Mouse (Mus musculus): Measurements from ENCODE around the gene Fas. TPM values are rescaled to one million over a fixed set of nuclear protein-coding genes. Genes with fewer than 3 reads are reported as not detected.
A peak's percentile ranks its signal among the peaks of the same experiment; 100 is the strongest.

The Fas gene
- total and polyA plus RNA-seq, 2 experiments from 2014 or later, result 1.1 to 5.6 TPM

DNA sequence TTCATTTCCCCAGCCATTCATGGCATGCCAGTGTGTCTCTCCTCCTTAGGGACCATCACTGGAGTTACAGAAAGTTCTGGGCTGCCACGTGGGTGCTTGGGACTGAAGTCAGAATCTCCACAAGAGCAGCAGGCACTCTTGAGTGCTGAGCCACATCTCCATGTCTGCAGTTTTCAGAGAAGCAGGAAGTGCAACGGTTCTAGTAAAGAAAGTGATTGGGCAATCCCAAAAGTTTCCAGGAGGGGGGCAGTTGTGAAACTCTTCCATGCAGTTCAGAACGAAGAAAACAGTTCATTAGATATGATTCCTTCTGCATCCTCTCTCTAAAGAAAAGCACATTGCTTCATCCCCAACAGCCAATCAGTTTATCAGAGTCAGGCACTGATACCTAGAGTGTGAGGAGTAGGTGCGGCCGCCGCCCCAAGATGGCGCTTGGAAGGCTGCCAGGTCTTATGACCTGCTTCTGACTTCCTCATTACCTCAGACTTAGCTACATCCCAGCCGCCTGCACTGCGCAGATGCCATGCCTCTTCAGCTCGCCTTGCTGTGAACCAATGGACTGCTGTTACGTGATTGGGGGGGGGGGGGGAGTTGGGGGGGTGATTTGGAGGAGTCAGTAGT, 20.2 kb upstream of the Fas start:
- no peaks in the 10 kb centered on the region for H3K36me3 ChIP-seq (replicated peaks; ENCODE audit: control insufficient read depth, insufficient read depth, low read length)
- ATAC-seq (ENCODE audit: insufficient read depth, low read depth) (no peak), DNase-seq (ENCODE audit: low spot score) (no peak)
- no peak for TF ChIP-seq CTCF (IDR thresholded peaks at IDR 0.05; ENCODE audit: low read depth)
- TF ChIP-seq EP300 (IDR thresholded peaks at IDR 0.05; ENCODE audit: low read depth), result no peak
- H3K4me2 ChIP-seq (ENCODE audit: low read depth, low read length), result no peak overlapping the region
- H3K9ac ChIP-seq (replicated peaks; ENCODE audit: low read depth, low read length), result no peak overlapping the region
- H3K9me3 ChIP-seq (replicated peaks; ENCODE audit: control insufficient read depth, low read length), result no peaks in the 10 kb centered on the region
- peaks cover 5% of the 10 kb centered on the region; the same call in 1 of the 2 replicates for H3K4me1 ChIP-seq (ENCODE audit: control insufficient read depth, insufficient read depth)
- H3K4me3 ChIP-seq (ENCODE audit: low read depth, low read length), result no peak overlapping the region
- H3K27me3 ChIP-seq (ENCODE audit: control insufficient read depth, insufficient read depth, low read length), result no peaks in the 10 kb centered on the region
- 76% methylated on average over 11 of the region's 11 CpGs for WGBS
- H3K27ac ChIP-seq (ENCODE audit: low read depth), result peak overlapping the region; percentile 17; the same call in 1 of the 2 replicates

DNA sequence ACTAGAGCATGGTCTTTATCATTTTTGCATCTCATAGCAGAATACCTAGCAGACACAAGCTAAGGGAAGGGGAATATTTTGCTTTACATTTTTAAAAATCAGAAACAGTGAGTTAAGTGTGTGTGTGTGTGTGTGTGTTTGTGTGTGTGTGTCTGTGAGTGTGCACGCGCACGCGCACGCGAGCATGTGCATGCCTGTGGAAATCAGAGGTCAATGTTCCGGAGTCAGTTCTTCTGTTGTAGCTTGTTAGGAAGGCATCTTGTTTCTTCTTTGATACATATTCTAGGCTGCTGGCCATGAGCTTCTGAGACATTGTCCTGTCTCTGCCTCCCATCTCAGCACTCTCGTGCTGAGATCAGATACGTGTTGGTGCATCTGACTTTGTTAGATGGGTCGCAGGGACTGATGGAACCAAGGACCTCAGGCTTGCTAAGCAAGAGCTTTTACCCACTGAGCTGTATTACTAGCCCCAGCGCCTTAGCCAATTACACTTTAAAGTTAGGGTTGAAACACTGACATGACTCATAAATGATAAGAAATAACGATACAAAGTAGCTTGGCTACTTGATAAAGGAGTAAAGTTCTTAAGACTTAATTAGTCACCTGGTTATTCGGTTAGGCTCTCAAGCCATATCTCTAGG, 19.5 kb upstream of the Fas start:
- Histone ChIP-seq H3K9ac (replicated peaks; ENCODE audit: low read depth, low read length) (no peak overlapping the region), H3K36me3 (replicated peaks; ENCODE audit: control insufficient read depth, insufficient read depth, low read length) (no peaks in the 10 kb centered on the region), H3K9me3 (replicated peaks; ENCODE audit: control insufficient read depth, low read length) (no peaks in the 10 kb centered on the region), H3K4me1 (ENCODE audit: control insufficient read depth, insufficient read depth) (peaks cover 3% of the 10 kb centered on the region; the same call in 1 of the 2 replicates), H3K27me3 (ENCODE audit: control insufficient read depth, insufficient read depth, low read length) (no peaks in the 10 kb centered on the region), H3K4me2 (ENCODE audit: low read depth, low read length) (no peak overlapping the region), H3K4me3 (ENCODE audit: low read depth, low read length) (no peak overlapping the region), H3K27ac (ENCODE audit: low read depth) (no peak overlapping the region)
- no peak for TF ChIP-seq CTCF (IDR thresholded peaks at IDR 0.05; ENCODE audit: low read depth)
- TF ChIP-seq EP300 (IDR thresholded peaks at IDR 0.05; ENCODE audit: low read depth), result no peak
- DNase-seq (ENCODE audit: low spot score) (no peak), ATAC-seq (ENCODE audit: insufficient read depth, low read depth) (no peak)
- WGBS, result 86% methylated on average over 13 of the region's 13 CpGs

DNA sequence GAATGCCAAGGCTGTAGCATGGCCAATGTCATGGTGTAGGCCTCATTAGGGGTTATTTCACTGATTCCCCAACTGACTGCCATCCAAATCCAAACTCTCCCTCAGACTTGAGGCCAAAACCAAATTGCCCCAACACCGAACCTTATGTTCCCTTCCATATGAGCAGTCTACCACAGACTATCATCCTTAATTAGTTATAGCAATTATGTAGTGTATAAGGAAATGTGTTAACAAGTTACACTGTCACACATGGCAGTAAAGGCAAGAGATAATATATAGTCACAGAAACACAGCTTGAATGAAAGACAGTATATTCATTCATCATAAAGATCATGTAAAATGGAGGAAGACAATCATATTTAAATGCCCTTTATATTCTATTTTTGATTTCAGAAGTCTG, 17.4 kb upstream of the Fas start:
- Histone ChIP-seq H3K4me2 (ENCODE audit: low read depth, low read length) (no peak overlapping the region), H3K9ac (replicated peaks; ENCODE audit: low read depth, low read length) (no peak overlapping the region), H3K27me3 (ENCODE audit: control insufficient read depth, insufficient read depth, low read length) (no peaks in the 10 kb centered on the region), H3K36me3 (replicated peaks; ENCODE audit: control insufficient read depth, insufficient read depth, low read length) (no peaks in the 10 kb centered on the region), H3K4me1 (ENCODE audit: control insufficient read depth, insufficient read depth) (no peaks in the 10 kb centered on the region), H3K27ac (ENCODE audit: low read depth) (no peak overlapping the region), H3K4me3 (ENCODE audit: low read depth, low read length) (no peak overlapping the region), H3K9me3 (replicated peaks; ENCODE audit: control insufficient read depth, low read length) (no peaks in the 10 kb centered on the region)
- 88% methylated on average over 1 of the region's 1 CpGs for WGBS
- no peak for ATAC-seq (ENCODE audit: insufficient read depth, low read depth)
- TF ChIP-seq EP300 (IDR thresholded peaks at IDR 0.05; ENCODE audit: low read depth) (no peak), CTCF (IDR thresholded peaks at IDR 0.05; ENCODE audit: low read depth) (no peak)
- DNase-seq (ENCODE audit: low spot score), result no peak

DNA sequence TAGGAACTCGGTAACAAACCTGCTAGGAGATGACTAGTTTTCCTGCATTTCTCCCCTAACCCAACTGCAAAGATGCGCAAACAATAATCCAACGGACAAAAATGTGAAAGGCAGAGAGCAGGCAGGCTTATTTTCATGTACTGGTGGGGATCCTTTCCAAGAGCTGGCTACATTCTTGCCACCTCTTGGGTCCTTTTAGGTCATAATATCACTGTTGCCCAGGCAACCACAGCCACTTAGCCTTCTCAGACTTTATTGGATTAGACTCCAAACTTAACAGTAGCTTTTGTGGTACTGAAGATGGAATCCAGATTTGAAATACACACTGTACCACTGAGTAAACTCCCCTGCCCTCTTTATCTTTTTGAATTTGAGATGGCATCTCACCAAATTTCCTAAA, 12.4 kb upstream of the Fas start:
- TF ChIP-seq EP300 (IDR thresholded peaks at IDR 0.05; ENCODE audit: low read depth), result no peak
- Histone ChIP-seq H3K36me3 (replicated peaks; ENCODE audit: control insufficient read depth, insufficient read depth, low read length) (no peaks in the 10 kb centered on the region), H3K27me3 (ENCODE audit: control insufficient read depth, insufficient read depth, low read length) (no peaks in the 10 kb centered on the region), H3K4me2 (ENCODE audit: low read depth, low read length) (no peak overlapping the region), H3K9me3 (replicated peaks; ENCODE audit: control insufficient read depth, low read length) (no peaks in the 10 kb centered on the region), H3K9ac (replicated peaks; ENCODE audit: low read depth, low read length) (no peak overlapping the region), H3K4me3 (ENCODE audit: low read depth, low read length) (no peak overlapping the region), H3K4me1 (ENCODE audit: control insufficient read depth, insufficient read depth) (no peaks in the 10 kb centered on the region), H3K27ac (ENCODE audit: low read depth) (no peak overlapping the region)
- WGBS, result 80% methylated on average over 3 of the region's 3 CpGs
- no peak for DNase-seq (ENCODE audit: low spot score)
- no peak for ATAC-seq (ENCODE audit: insufficient read depth, low read depth)

- H3K9ac ChIP-seq (replicated peaks; ENCODE audit: low read depth, low read length), result no peak overlapping the region
- no peaks in the 10 kb centered on the region for H3K9me3 ChIP-seq (replicated peaks; ENCODE audit: control insufficient read depth, low read length)
- DNase-seq (ENCODE audit: low spot score) (no peak), ATAC-seq (ENCODE audit: insufficient read depth, low read depth) (no peak)
- H3K4me1 ChIP-seq (ENCODE audit: control insufficient read depth, insufficient read depth), result no peaks in the 10 kb centered on the region
- H3K4me3 ChIP-seq (ENCODE audit: low read depth, low read length), result no peak overlapping the region
- TF ChIP-seq CTCF (IDR thresholded peaks at IDR 0.05; ENCODE audit: low read depth), result no peak
- no peak for TF ChIP-seq EP300 (IDR thresholded peaks at IDR 0.05; ENCODE audit: low read depth)
- H3K4me2 ChIP-seq (ENCODE audit: low read depth, low read length), result no peak overlapping the region
- no peaks in the 10 kb centered on the region for H3K27me3 ChIP-seq (ENCODE audit: control insufficient read depth, insufficient read depth, low read length)
- H3K27ac ChIP-seq (ENCODE audit: low read depth), result no peak overlapping the region
- WGBS, result 53% methylated on average over 6 of the region's 6 CpGs
- no peaks in the 10 kb centered on the region for H3K36me3 ChIP-seq (replicated peaks; ENCODE audit: control insufficient read depth, insufficient read depth, low read length)
Observed at GRCm38 (mm10) chr19:34283614-34284013, 6.9 kb upstream of the Fas start.

DNA sequence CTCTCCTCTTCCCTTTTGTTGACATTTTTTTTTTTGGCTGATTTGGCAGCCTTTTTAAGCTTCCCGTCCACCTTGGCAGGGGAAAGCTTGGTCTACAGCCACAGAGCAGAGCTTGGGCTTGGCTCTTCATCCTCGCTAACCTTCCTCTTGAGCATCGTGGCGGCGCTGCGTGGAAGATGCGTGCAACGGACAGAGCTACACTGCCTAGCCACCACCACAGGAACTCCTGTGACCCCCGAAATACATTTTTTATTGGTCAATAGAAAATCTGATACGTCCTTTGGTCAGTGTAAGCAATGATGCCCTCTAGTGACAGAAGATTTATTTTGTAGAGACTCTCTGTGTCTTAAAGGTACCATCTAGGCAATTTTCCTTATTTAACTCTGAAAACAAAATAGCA, 6.1 kb upstream of the Fas start:
- ATAC-seq (ENCODE audit: insufficient read depth, low read depth) (no peak), DNase-seq (ENCODE audit: low spot score) (peak; percentile 30)
- no peaks in the 10 kb centered on the region for H3K36me3 ChIP-seq (replicated peaks; ENCODE audit: control insufficient read depth, insufficient read depth, low read length)
- TF ChIP-seq CTCF (IDR thresholded peaks at IDR 0.05; ENCODE audit: low read depth) (peak; percentile 47), EP300 (IDR thresholded peaks at IDR 0.05; ENCODE audit: low read depth) (no peak)
- H3K4me1 ChIP-seq (ENCODE audit: control insufficient read depth, insufficient read depth), result no peaks in the 10 kb centered on the region
- H3K4me3 ChIP-seq (ENCODE audit: low read depth, low read length), result peak overlapping the region; percentile 25
- no peak overlapping the region for H3K27ac ChIP-seq (ENCODE audit: low read depth)
- H3K27me3 ChIP-seq (ENCODE audit: control insufficient read depth, insufficient read depth, low read length), result no peaks in the 10 kb centered on the region
- 36% methylated on average over 10 of the region's 10 CpGs for WGBS
- H3K9me3 ChIP-seq (replicated peaks; ENCODE audit: control insufficient read depth, low read length), result no peaks in the 10 kb centered on the region
- H3K9ac ChIP-seq (replicated peaks; ENCODE audit: low read depth, low read length), result no peak overlapping the region
- H3K4me2 ChIP-seq (ENCODE audit: low read depth, low read length), result peak overlapping the region; percentile 58

Data from heart, postnatal 0 days (tissue).